ENCODE assay signal across 8 mouse cellular contexts in genomic region chr13:37857284-37858065, GRCm38 (mm10).
DNase-seq lines count a peak whose midpoint lies in the region; ATAC-seq lines count a peak whose summit lies in the region.

No protein-coding gene starts in this region.

- H3K27ac ChIP-seq in brown adipose tissue, adult 24 weeks (replicated peaks; ENCODE audit: low read depth, low read length): peak overlapping the region; percentile 81
- peak overlapping the region; percentile 83 for H3K27ac ChIP-seq in heart, embryonic 13.5 days (replicated peaks)
- H3K27ac ChIP-seq in liver, embryonic 12.5 days: peak overlapping the region; percentile 96

- H3K9ac ChIP-seq in heart, embryonic 13.5 days: peak overlapping the region; percentile 90
- H3K9ac ChIP-seq in liver, embryonic 12.5 days: peak overlapping the region; percentile 84

- peaks cover 25% of the 10 kb centered on the region for H3K4me1 ChIP-seq in brown adipose tissue, adult 24 weeks (ENCODE audit: control insufficient read depth, insufficient read depth, insufficient read length, low read length)
- H3K4me1 ChIP-seq in heart, embryonic 13.5 days: peaks cover 83% of the 10 kb centered on the region
- peaks cover 89% of the 10 kb centered on the region for H3K4me1 ChIP-seq in liver, embryonic 12.5 days

- WGBS in heart, embryonic 13.5 days: under 1% methylated on average over 59 of the region's 59 CpGs
- 2% methylated on average over 59 of the region's 59 CpGs for WGBS in liver, embryonic 12.5 days (ENCODE audit: insufficient replicate concordance)

- ATAC-seq in CD4-positive, CD25-positive, alpha-beta regulatory T cell, adult 4 months: peak; percentile 89
- ATAC-seq in erythroid progenitor cell, adult 5-6 weeks (replicated peaks; ENCODE audit: low FRiP score, poor library complexity, severe bottlenecking): peak; percentile 82
- peak; percentile 88 for ATAC-seq in heart, embryonic 13.5 days (ENCODE audit: extremely low read depth, insufficient number of reproducible peaks, low FRiP score, low TSS enrichment)
- peak; percentile 86 for ATAC-seq in liver, embryonic 12.5 days

- H3K4me3 ChIP-seq in brown adipose tissue, adult 24 weeks (ENCODE audit: insufficient read depth, low read depth, low read length): peak overlapping the region; percentile 64
- peak overlapping the region; percentile 75 for H3K4me3 ChIP-seq in heart, embryonic 13.5 days
- H3K4me3 ChIP-seq in liver, embryonic 12.5 days: peak overlapping the region; percentile 65

- H3K27me3 ChIP-seq in heart, embryonic 13.5 days (replicated peaks): no peaks in the 10 kb centered on the region
- H3K27me3 ChIP-seq in liver, embryonic 12.5 days (replicated peaks): no peaks in the 10 kb centered on the region
- no peaks in the 10 kb centered on the region for H3K27me3 ChIP-seq in splenic B cell, adult 2 months (ENCODE audit: control insufficient read depth, insufficient read depth, low read length, poor library complexity, severe bottlenecking)

- no peaks in the 10 kb centered on the region for H3K9me3 ChIP-seq in heart, embryonic 13.5 days
- H3K9me3 ChIP-seq in liver, embryonic 12.5 days (replicated peaks): no peaks in the 10 kb centered on the region

- H3K36me3 ChIP-seq in heart, embryonic 13.5 days: no peaks in the 10 kb centered on the region
- no peaks in the 10 kb centered on the region for H3K36me3 ChIP-seq in liver, embryonic 12.5 days
- no peaks in the 10 kb centered on the region for H3K36me3 ChIP-seq in splenic B cell, adult 2 months (ENCODE audit: control insufficient read depth, insufficient read depth, low read length, poor library complexity, severe bottlenecking)

- peak; percentile 95 for DNase-seq in kidney, postnatal 10 days
- DNase-seq in naive thymus-derived CD4-positive, alpha-beta T cell, adult 2 months (ENCODE audit: low read depth): peak; percentile 96
- peak; percentile 94 for DNase-seq in splenic B cell, adult 2 months (ENCODE audit: low read depth, low spot score)

- peak overlapping the region; percentile 99 for H3K4me2 ChIP-seq in heart, embryonic 13.5 days
- peak overlapping the region; percentile 87 for H3K4me2 ChIP-seq in liver, embryonic 12.5 days

Comparison
In these comparisons a context has a peak if more than half of its experiments do, and no peak if none do; other contexts are left out.
1. Peak in every context shown above with its lines: DNase-seq, ATAC-seq, H3K4me3 ChIP-seq and H3K27ac ChIP-seq.